Mouse (Mus musculus) kidney, adult 11 months (tissue): ENCODE results near the gene Gm10964.

Experiments
- DNase-seq: peaks from one replicate; pipeline ENCODE4 v3.0.0; 2022

Gm10964 gene

GRCm38 (mm10) chr3:103739329-103739728 is at the start of gene Gm10964:
Gene Gm10964 (plus strand): TSS chr3:103739366.
- no peak for DNase-seq

- peak; percentile 2 for DNase-seq
These were observed 48.7 kb upstream of the Gm10964 start for GRCm38 (mm10) chr3:103690506-103690905.

- DNase-seq, result no peak
These were observed 43.6 kb upstream of the Gm10964 start for GRCm38 (mm10) chr3:103695556-103695955.

GRCm38 (mm10) chr3:103696388-103696925 is 42.7 kb upstream of the Gm10964 start:
- DNase-seq, result no peak

- no peak for DNase-seq
These were observed 34.5 kb upstream of the Gm10964 start for GRCm38 (mm10) chr3:103704661-103705060.

GRCm38 (mm10) chr3:103705426-103705825 is 33.7 kb upstream of the Gm10964 start:
- no peak for DNase-seq

- DNase-seq, result no peak
These were observed 29.6 kb upstream of the Gm10964 start for GRCm38 (mm10) chr3:103709470-103710040.

GRCm38 (mm10) chr3:103712196-103712595 is 27.0 kb upstream of the Gm10964 start:
- DNase-seq, result no peak

- DNase-seq, result no peak
These were observed 24.8 kb upstream of the Gm10964 start for GRCm38 (mm10) chr3:103714236-103714875.

GRCm38 (mm10) chr3:103714942-103715341 is 24.2 kb upstream of the Gm10964 start:
- DNase-seq, result no peak

GRCm38 (mm10) chr3:103715762-103716693 is 23.1 kb upstream of the Gm10964 start:
- DNase-seq, result peak; percentile 24

- no peak for DNase-seq
These were observed 22.1 kb upstream of the Gm10964 start for GRCm38 (mm10) chr3:103716774-103717760.

GRCm38 (mm10) chr3:103718728-103719127 is 20.4 kb upstream of the Gm10964 start:
- DNase-seq, result no peak

- no peak for DNase-seq
These were observed 15.0 kb upstream of the Gm10964 start for GRCm38 (mm10) chr3:103724137-103724536.

GRCm38 (mm10) chr3:103726642-103727041 is 12.5 kb upstream of the Gm10964 start:
- DNase-seq, result no peak

GRCm38 (mm10) chr3:103727813-103728326 is 11.3 kb upstream of the Gm10964 start:
- DNase-seq, result no peak

GRCm38 (mm10) chr3:103729850-103730249 is 9.3 kb upstream of the Gm10964 start:
- DNase-seq, result no peak

- no peak for DNase-seq
These were observed 7.0 kb upstream of the Gm10964 start for GRCm38 (mm10) chr3:103732116-103732515.

- DNase-seq, result no peak
These were observed 6.0 kb upstream of the Gm10964 start for GRCm38 (mm10) chr3:103733176-103733575.

GRCm38 (mm10) chr3:103733799-103734695 is 5.1 kb upstream of the Gm10964 start:
- no peak for DNase-seq
